Mouse (Mus musculus): ENCODE data around the gene Rnf220. TPM values are rescaled to one million over a fixed set of nuclear protein-coding genes. Genes with fewer than 3 reads are reported as not detected.

Rnf220 gene
- polyA plus RNA-seq, 1 experiment from 2014 or later: 92.3 TPM

DNA sequence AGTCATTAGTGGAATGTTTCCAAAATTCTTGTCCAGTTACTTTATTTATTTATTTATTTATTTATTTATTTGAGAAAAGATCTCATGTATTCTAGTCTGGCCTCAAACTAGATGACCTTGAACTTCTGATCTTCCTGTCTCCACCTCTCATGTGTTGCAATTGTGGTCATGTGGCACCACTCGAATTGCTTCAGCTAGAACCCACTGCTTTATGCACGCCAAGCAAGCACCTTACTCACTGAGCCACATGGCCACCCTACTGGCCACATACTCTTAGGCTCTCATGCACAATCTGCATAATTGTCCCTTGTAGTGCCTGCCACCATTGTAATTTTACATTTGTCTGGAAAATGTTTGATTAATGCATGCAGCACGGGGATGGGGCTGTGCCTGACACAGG is 57.9 kb downstream of the Rnf220 start:
- H3K9ac ChIP-seq (ENCODE audit: low read length): no peak overlapping the region
- ATAC-seq (replicated peaks; ENCODE audit: low FRiP score): no peak
- no peak overlapping the region for H3K27ac ChIP-seq (ENCODE audit: low read depth, low read length)
- no peaks in the 10 kb centered on the region for H3K4me1 ChIP-seq (replicated peaks; ENCODE audit: control insufficient read depth, insufficient read depth, low read length)
- no peaks in the 10 kb centered on the region for H3K9me3 ChIP-seq (ENCODE audit: control insufficient read depth, low read length)
- WGBS: 89% methylated on average over 3 of the region's 3 CpGs
- no peaks in the 10 kb centered on the region for H3K36me3 ChIP-seq (ENCODE audit: control insufficient read depth, insufficient read depth, low read length)
- H3K4me2 ChIP-seq (ENCODE audit: low read depth, low read length, severe bottlenecking): no peak overlapping the region
- DNase-seq (ENCODE audit: low spot score): no peak
- no peak overlapping the region for H3K4me3 ChIP-seq (ENCODE audit: low read depth, low read length)
- no peaks in the 10 kb centered on the region; the same call in 1 of the 2 replicates for H3K27me3 ChIP-seq (ENCODE audit: control insufficient read depth, insufficient read depth, low read length)

DNA sequence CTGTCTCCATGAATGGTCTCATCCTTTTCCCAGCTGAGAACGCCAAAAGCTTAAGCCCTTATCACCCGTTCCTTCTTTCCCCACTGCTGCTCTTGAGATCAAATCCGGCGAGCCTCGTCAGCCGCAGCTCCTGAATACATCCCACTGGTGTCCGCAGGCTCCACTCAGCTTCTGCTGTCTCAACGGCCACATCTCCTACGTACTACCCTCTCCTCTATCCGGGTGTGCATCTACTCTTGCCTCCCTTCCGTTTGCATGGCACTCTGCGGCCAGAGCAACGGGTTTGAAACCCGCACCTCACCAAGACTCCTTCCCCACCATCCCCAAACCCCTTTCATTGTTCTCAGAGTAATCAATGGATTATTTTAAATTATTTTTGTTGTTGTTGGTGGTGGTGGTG is 58.8 kb downstream of the Rnf220 start:
- no peak overlapping the region for H3K4me2 ChIP-seq (ENCODE audit: low read depth, low read length, severe bottlenecking)
- H3K27ac ChIP-seq (ENCODE audit: low read depth, low read length): no peak overlapping the region
- H3K4me3 ChIP-seq (ENCODE audit: low read depth, low read length): no peak overlapping the region
- H3K36me3 ChIP-seq (ENCODE audit: control insufficient read depth, insufficient read depth, low read length): no peaks in the 10 kb centered on the region
- no peak for DNase-seq (ENCODE audit: low spot score)
- no peaks in the 10 kb centered on the region; the same call in 1 of the 2 replicates for H3K27me3 ChIP-seq (ENCODE audit: control insufficient read depth, insufficient read depth, low read length)
- no peaks in the 10 kb centered on the region for H3K4me1 ChIP-seq (replicated peaks; ENCODE audit: control insufficient read depth, insufficient read depth, low read length)
- WGBS: 82% methylated on average over 14 of the region's 14 CpGs
- ATAC-seq (replicated peaks; ENCODE audit: low FRiP score): no peak
- H3K9ac ChIP-seq (ENCODE audit: low read length): no peak overlapping the region
- H3K9me3 ChIP-seq (ENCODE audit: control insufficient read depth, low read length): no peaks in the 10 kb centered on the region

DNA sequence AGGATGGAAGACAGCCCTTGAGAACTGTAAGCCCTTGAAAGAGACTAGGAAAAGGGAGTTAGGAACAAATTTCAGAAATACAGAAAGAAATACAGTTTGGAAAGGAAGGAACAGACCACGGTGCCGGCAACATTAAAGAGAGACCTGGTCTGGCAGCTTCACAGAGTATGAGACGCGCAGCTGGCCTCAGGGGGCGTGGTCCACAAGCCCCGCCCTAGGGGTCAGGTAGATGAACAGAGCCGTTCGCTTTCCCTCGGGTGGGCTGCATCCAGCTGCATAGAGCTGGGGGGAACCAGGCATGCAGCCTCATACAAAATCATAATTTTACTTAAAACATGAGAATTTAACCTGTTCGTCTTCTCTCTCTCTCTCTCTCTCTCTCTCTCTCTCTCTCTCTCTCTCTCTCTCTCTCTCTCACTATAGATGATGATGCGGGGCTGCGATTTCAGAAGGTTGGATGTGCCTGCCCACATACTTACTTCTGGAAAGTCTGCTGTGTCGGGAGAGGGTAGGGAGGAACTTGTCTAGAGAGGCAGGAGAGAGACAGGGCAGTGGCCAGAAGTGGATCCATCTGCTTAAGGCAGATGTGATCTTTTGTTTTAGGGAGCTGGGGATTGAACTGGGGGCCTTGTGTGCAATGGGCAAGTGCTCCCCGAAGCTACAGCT is 59.7 kb downstream of the Rnf220 start:
- Histone ChIP-seq H3K27ac (ENCODE audit: low read depth, low read length) (no peak overlapping the region), H3K4me3 (ENCODE audit: low read depth, low read length) (no peak overlapping the region), H3K9ac (ENCODE audit: low read length) (no peak overlapping the region), H3K9me3 (ENCODE audit: control insufficient read depth, low read length) (no peaks in the 10 kb centered on the region), H3K4me2 (ENCODE audit: low read depth, low read length, severe bottlenecking) (no peak overlapping the region), H3K27me3 (ENCODE audit: control insufficient read depth, insufficient read depth, low read length) (no peaks in the 10 kb centered on the region; the same call in 1 of the 2 replicates), H3K4me1 (replicated peaks; ENCODE audit: control insufficient read depth, insufficient read depth, low read length) (no peaks in the 10 kb centered on the region), H3K36me3 (ENCODE audit: control insufficient read depth, insufficient read depth, low read length) (no peaks in the 10 kb centered on the region)
- DNase-seq (ENCODE audit: low spot score) (no peak), ATAC-seq (replicated peaks; ENCODE audit: low FRiP score) (no peak)
- WGBS: 30% methylated on average over 14 of the region's 14 CpGs

GRCm38 (mm10) chr4:117434336-117434735 is 62.5 kb downstream of the Rnf220 start:
- no peaks in the 10 kb centered on the region for H3K9me3 ChIP-seq (ENCODE audit: control insufficient read depth, low read length)
- WGBS: 76% methylated on average over 8 of the region's 8 CpGs

DNA sequence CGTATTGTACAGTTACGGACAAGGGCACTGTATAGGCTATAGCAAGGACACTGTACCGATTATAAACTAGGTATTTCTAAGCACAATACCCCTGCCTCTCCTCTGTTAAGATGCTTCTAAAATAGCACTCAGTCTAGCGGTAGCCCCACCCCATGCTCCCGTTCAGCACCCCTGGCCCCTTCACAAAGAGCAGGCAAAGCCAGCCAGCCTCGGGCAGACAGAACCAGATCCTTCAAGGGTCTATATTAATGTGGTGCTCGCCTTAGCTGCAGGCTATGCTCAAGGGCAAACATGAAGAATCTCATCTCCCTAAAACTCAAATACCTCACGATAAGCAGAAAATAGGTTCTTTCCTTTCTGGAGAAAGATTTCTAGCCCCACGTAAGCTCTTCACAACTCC is 67.2 kb downstream of the Rnf220 start:
- DNase-seq (ENCODE audit: low spot score): no peak
- Histone ChIP-seq H3K27ac (ENCODE audit: low read depth, low read length) (no peak overlapping the region), H3K27me3 (ENCODE audit: control insufficient read depth, insufficient read depth, low read length) (no peaks in the 10 kb centered on the region), H3K4me1 (replicated peaks; ENCODE audit: control insufficient read depth, insufficient read depth, low read length) (no peaks in the 10 kb centered on the region), H3K4me3 (ENCODE audit: low read depth, low read length) (no peak overlapping the region), H3K36me3 (ENCODE audit: control insufficient read depth, insufficient read depth, low read length) (no peaks in the 10 kb centered on the region), H3K9me3 (ENCODE audit: control insufficient read depth, low read length) (no peaks in the 10 kb centered on the region), H3K9ac (ENCODE audit: low read length) (no peak overlapping the region), H3K4me2 (ENCODE audit: low read depth, low read length, severe bottlenecking) (no peak overlapping the region)
- no peak for ATAC-seq (replicated peaks; ENCODE audit: low FRiP score)
- WGBS: 81% methylated on average over 9 of the region's 9 CpGs

More at GRCm38 (mm10) chr4:117434336-117434735, 62.5 kb downstream of the Rnf220 start:
- H3K36me3 ChIP-seq (ENCODE audit: control insufficient read depth, insufficient read depth, low read length): no peaks in the 10 kb centered on the region
- no peak overlapping the region for H3K9ac ChIP-seq (ENCODE audit: low read length)
- H3K27ac ChIP-seq (ENCODE audit: low read depth, low read length): no peak overlapping the region
- no peak overlapping the region for H3K4me3 ChIP-seq (ENCODE audit: low read depth, low read length)
- DNase-seq (ENCODE audit: low spot score): no peak
- no peak for ATAC-seq (replicated peaks; ENCODE audit: low FRiP score)
- H3K4me1 ChIP-seq (replicated peaks; ENCODE audit: control insufficient read depth, insufficient read depth, low read length): no peaks in the 10 kb centered on the region
- H3K27me3 ChIP-seq (ENCODE audit: control insufficient read depth, insufficient read depth, low read length): no peaks in the 10 kb centered on the region; the same call in 1 of the 2 replicates
- no peak overlapping the region for H3K4me2 ChIP-seq (ENCODE audit: low read depth, low read length, severe bottlenecking)

DNA sequence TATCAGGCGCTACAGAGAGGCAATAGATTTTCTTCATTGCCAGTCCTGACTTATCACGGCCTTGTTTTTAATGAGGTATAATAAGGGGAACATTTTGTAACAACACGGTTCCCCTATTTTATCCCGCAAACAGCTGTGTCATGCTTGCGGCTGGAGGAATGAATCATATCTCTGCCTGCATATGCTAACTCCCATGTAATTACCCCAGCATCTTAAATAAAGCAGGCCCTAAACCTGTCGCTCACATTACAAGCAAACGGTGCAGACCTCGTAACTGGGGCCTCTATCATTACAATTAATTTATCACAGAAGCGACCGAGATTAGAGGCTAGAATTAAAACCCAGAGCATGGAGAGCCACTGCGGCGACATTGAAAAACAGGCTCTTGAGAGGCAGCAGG is 69.3 kb downstream of the Rnf220 start:
- H3K4me2 ChIP-seq (ENCODE audit: low read depth, low read length, severe bottlenecking): no peak overlapping the region
- no peak overlapping the region for H3K27ac ChIP-seq (ENCODE audit: low read depth, low read length)
- H3K4me3 ChIP-seq (ENCODE audit: low read depth, low read length): no peak overlapping the region
- H3K9ac ChIP-seq (ENCODE audit: low read length): no peak overlapping the region
- no peaks in the 10 kb centered on the region for H3K4me1 ChIP-seq (replicated peaks; ENCODE audit: control insufficient read depth, insufficient read depth, low read length)
- 70% methylated on average over 12 of the region's 12 CpGs for WGBS
- ATAC-seq (replicated peaks; ENCODE audit: low FRiP score) (no peak), DNase-seq (ENCODE audit: low spot score) (no peak)
- H3K36me3 ChIP-seq (ENCODE audit: control insufficient read depth, insufficient read depth, low read length): no peaks in the 10 kb centered on the region
- H3K9me3 ChIP-seq (ENCODE audit: control insufficient read depth, low read length): no peaks in the 10 kb centered on the region
- no peaks in the 10 kb centered on the region for H3K27me3 ChIP-seq (ENCODE audit: control insufficient read depth, insufficient read depth, low read length)

GRCm38 (mm10) chr4:117421077-117421476 is 75.8 kb downstream of the Rnf220 start:
- Histone ChIP-seq H3K4me3 (ENCODE audit: low read depth, low read length) (no peak overlapping the region), H3K36me3 (ENCODE audit: control insufficient read depth, insufficient read depth, low read length) (no peaks in the 10 kb centered on the region), H3K27ac (ENCODE audit: low read depth, low read length) (no peak overlapping the region), H3K27me3 (ENCODE audit: control insufficient read depth, insufficient read depth, low read length) (no peaks in the 10 kb centered on the region), H3K9ac (ENCODE audit: low read length) (no peak overlapping the region), H3K4me1 (replicated peaks; ENCODE audit: control insufficient read depth, insufficient read depth, low read length) (no peaks in the 10 kb centered on the region), H3K9me3 (ENCODE audit: control insufficient read depth, low read length) (no peaks in the 10 kb centered on the region; the same call in 1 of the 2 replicates), H3K4me2 (ENCODE audit: low read depth, low read length, severe bottlenecking) (no peak overlapping the region)
- DNase-seq (ENCODE audit: low spot score) (no peak), ATAC-seq (replicated peaks; ENCODE audit: low FRiP score) (no peak)
- WGBS: 80% methylated on average over 7 of the region's 7 CpGs

DNA sequence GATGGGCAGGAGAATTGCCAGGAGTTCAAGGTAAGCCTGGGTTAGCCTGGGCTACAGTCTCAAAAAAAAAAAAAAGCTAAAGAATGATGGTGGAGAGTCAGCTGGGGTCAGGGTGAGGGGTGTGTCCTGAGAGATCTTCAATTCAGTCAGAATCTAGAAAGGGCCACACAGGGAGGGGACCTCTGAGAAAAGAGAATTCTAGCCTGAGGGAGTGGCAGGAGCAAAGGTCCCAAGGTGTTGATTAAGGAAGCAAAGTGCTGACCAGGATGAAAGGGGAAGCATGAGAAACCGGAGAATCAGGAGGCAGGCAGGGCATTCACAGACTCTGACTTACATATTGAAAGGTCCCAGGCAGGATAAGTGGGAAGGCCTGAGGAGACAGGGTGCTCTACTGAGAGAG is 80.0 kb downstream of the Rnf220 start:
- Histone ChIP-seq H3K27ac (ENCODE audit: low read depth, low read length) (no peak overlapping the region), H3K9me3 (ENCODE audit: control insufficient read depth, low read length) (no peaks in the 10 kb centered on the region; the same call in 1 of the 2 replicates), H3K4me2 (ENCODE audit: low read depth, low read length, severe bottlenecking) (no peak overlapping the region), H3K4me1 (replicated peaks; ENCODE audit: control insufficient read depth, insufficient read depth, low read length) (peaks cover 14% of the 10 kb centered on the region), H3K27me3 (ENCODE audit: control insufficient read depth, insufficient read depth, low read length) (peaks cover 11% of the 10 kb centered on the region; the same call in 1 of the 2 replicates), H3K36me3 (ENCODE audit: control insufficient read depth, insufficient read depth, low read length) (no peaks in the 10 kb centered on the region), H3K9ac (ENCODE audit: low read length) (no peak overlapping the region), H3K4me3 (ENCODE audit: low read depth, low read length) (no peak overlapping the region)
- 54% methylated on average over 1 of the region's 1 CpGs for WGBS
- DNase-seq (ENCODE audit: low spot score) (no peak), ATAC-seq (replicated peaks; ENCODE audit: low FRiP score) (no peak)

- Histone ChIP-seq H3K4me3 (ENCODE audit: low read depth, low read length) (no peak overlapping the region), H3K36me3 (ENCODE audit: control insufficient read depth, insufficient read depth, low read length) (no peaks in the 10 kb centered on the region), H3K4me2 (ENCODE audit: low read depth, low read length, severe bottlenecking) (no peak overlapping the region), H3K9ac (ENCODE audit: low read length) (no peak overlapping the region), H3K4me1 (replicated peaks; ENCODE audit: control insufficient read depth, insufficient read depth, low read length) (peaks cover 41% of the 10 kb centered on the region), H3K27me3 (ENCODE audit: control insufficient read depth, insufficient read depth, low read length) (peaks cover 30% of the 10 kb centered on the region), H3K27ac (ENCODE audit: low read depth, low read length) (no peak overlapping the region), H3K9me3 (ENCODE audit: control insufficient read depth, low read length) (no peaks in the 10 kb centered on the region)
- ATAC-seq (replicated peaks; ENCODE audit: low FRiP score): no peak; the same call in 1 of the 2 replicates
- WGBS: 7% methylated on average over 3 of the region's 3 CpGs
- DNase-seq (ENCODE audit: low spot score): no peak
These were observed 86.8 kb downstream of the Rnf220 start for GRCm38 (mm10) chr4:117410049-117410410.
